Mouse (Mus musculus): ENCODE data around the gene Tenm3. TPM values are rescaled to one million over a fixed set of nuclear protein-coding genes. Genes with fewer than 3 reads are reported as not detected.

Tenm3 gene
- polyA plus RNA-seq, 1 experiment from 2014 or later, result 36.1 TPM

- WGBS, result under 1% methylated on average over 78 of the region's 86 CpGs
- Histone ChIP-seq H3K4me3 (ENCODE audit: low read depth, low read length) (peak overlapping the region; percentile 57), H3K27me3 (ENCODE audit: control insufficient read depth, insufficient read depth, low read length) (no peaks in the 10 kb centered on the region), H3K36me3 (ENCODE audit: control insufficient read depth, insufficient read depth, low read length) (no peaks in the 10 kb centered on the region), H3K9ac (ENCODE audit: low read length) (peak overlapping the region; percentile 86), H3K27ac (ENCODE audit: low read depth, low read length) (peak overlapping the region; percentile 96), H3K4me2 (ENCODE audit: low read depth) (peak overlapping the region; percentile 74), H3K9me3 (ENCODE audit: control insufficient read depth, low read length) (no peaks in the 10 kb centered on the region), H3K4me1 (ENCODE audit: control insufficient read depth, insufficient read depth, low read length) (peaks cover 11% of the 10 kb centered on the region)
- ATAC-seq (ENCODE audit: insufficient read depth, low FRiP score, low TSS enrichment) (peak; percentile 95), DNase-seq (ENCODE audit: low spot score) (peak; percentile 92)
These were observed 288.8 kb downstream of the Tenm3 start for GRCm38 (mm10) chr8:48554762-48555545.

- H3K36me3 ChIP-seq (ENCODE audit: control insufficient read depth, insufficient read depth, low read length), result no peaks in the 10 kb centered on the region
- WGBS, result under 1% methylated on average over 9 of the region's 9 CpGs
- peaks cover 11% of the 10 kb centered on the region for H3K4me1 ChIP-seq (ENCODE audit: control insufficient read depth, insufficient read depth, low read length)
- H3K9ac ChIP-seq (ENCODE audit: low read length), result peak overlapping the region; percentile 55
- peak overlapping the region; percentile 57 for H3K4me3 ChIP-seq (ENCODE audit: low read depth, low read length)
- peak overlapping the region; percentile 74 for H3K4me2 ChIP-seq (ENCODE audit: low read depth)
- H3K27me3 ChIP-seq (ENCODE audit: control insufficient read depth, insufficient read depth, low read length), result no peaks in the 10 kb centered on the region
- H3K9me3 ChIP-seq (ENCODE audit: control insufficient read depth, low read length), result no peaks in the 10 kb centered on the region
- DNase-seq (ENCODE audit: low spot score) (peak; percentile 26), ATAC-seq (ENCODE audit: insufficient read depth, low FRiP score, low TSS enrichment) (no peak)
- no peak overlapping the region for H3K27ac ChIP-seq (ENCODE audit: low read depth, low read length)
These were observed 289.9 kb downstream of the Tenm3 start for GRCm38 (mm10) chr8:48553791-48554288.

GRCm38 (mm10) chr8:48552306-48552705 is 291.4 kb downstream of the Tenm3 start:
- Histone ChIP-seq H3K4me3 (ENCODE audit: low read depth, low read length) (no peak overlapping the region), H3K4me2 (ENCODE audit: low read depth) (no peak overlapping the region), H3K9ac (ENCODE audit: low read length) (no peak overlapping the region), H3K4me1 (ENCODE audit: control insufficient read depth, insufficient read depth, low read length) (peaks cover 11% of the 10 kb centered on the region), H3K27me3 (ENCODE audit: control insufficient read depth, insufficient read depth, low read length) (no peaks in the 10 kb centered on the region), H3K27ac (ENCODE audit: low read depth, low read length) (no peak overlapping the region), H3K36me3 (ENCODE audit: control insufficient read depth, insufficient read depth, low read length) (no peaks in the 10 kb centered on the region), H3K9me3 (ENCODE audit: control insufficient read depth, low read length) (no peaks in the 10 kb centered on the region)
- DNase-seq (ENCODE audit: low spot score), result no peak
- ATAC-seq (ENCODE audit: insufficient read depth, low FRiP score, low TSS enrichment), result no peak
- WGBS, result 47% methylated on average over 2 of the region's 2 CpGs

GRCm38 (mm10) chr8:48551370-48551769 is 292.4 kb downstream of the Tenm3 start:
- Histone ChIP-seq H3K27ac (ENCODE audit: low read depth, low read length) (no peak overlapping the region), H3K4me3 (ENCODE audit: low read depth, low read length) (no peak overlapping the region), H3K4me1 (ENCODE audit: control insufficient read depth, insufficient read depth, low read length) (peaks cover 11% of the 10 kb centered on the region), H3K9me3 (ENCODE audit: control insufficient read depth, low read length) (no peaks in the 10 kb centered on the region), H3K27me3 (ENCODE audit: control insufficient read depth, insufficient read depth, low read length) (no peaks in the 10 kb centered on the region), H3K4me2 (ENCODE audit: low read depth) (no peak overlapping the region), H3K36me3 (ENCODE audit: control insufficient read depth, insufficient read depth, low read length) (no peaks in the 10 kb centered on the region), H3K9ac (ENCODE audit: low read length) (no peak overlapping the region)
- DNase-seq (ENCODE audit: low spot score) (no peak), ATAC-seq (ENCODE audit: insufficient read depth, low FRiP score, low TSS enrichment) (no peak)
- 80% methylated on average over 5 of the region's 5 CpGs for WGBS

- H3K4me1 ChIP-seq (ENCODE audit: control insufficient read depth, insufficient read depth, low read length), result peaks cover 11% of the 10 kb centered on the region
- H3K9me3 ChIP-seq (ENCODE audit: control insufficient read depth, low read length), result no peaks in the 10 kb centered on the region
- no peak overlapping the region for H3K4me3 ChIP-seq (ENCODE audit: low read depth, low read length)
- 92% methylated on average over 9 of the region's 9 CpGs for WGBS
- no peaks in the 10 kb centered on the region for H3K36me3 ChIP-seq (ENCODE audit: control insufficient read depth, insufficient read depth, low read length)
- no peak overlapping the region for H3K4me2 ChIP-seq (ENCODE audit: low read depth)
- no peaks in the 10 kb centered on the region for H3K27me3 ChIP-seq (ENCODE audit: control insufficient read depth, insufficient read depth, low read length)
- no peak overlapping the region for H3K27ac ChIP-seq (ENCODE audit: low read depth, low read length)
- no peak overlapping the region for H3K9ac ChIP-seq (ENCODE audit: low read length)
- DNase-seq (ENCODE audit: low spot score) (no peak), ATAC-seq (ENCODE audit: insufficient read depth, low FRiP score, low TSS enrichment) (no peak)
These were observed 294.8 kb downstream of the Tenm3 start for GRCm38 (mm10) chr8:48548908-48549307.

- Histone ChIP-seq H3K9ac (ENCODE audit: low read length) (no peak overlapping the region), H3K27me3 (ENCODE audit: control insufficient read depth, insufficient read depth, low read length) (no peaks in the 10 kb centered on the region), H3K36me3 (ENCODE audit: control insufficient read depth, insufficient read depth, low read length) (no peaks in the 10 kb centered on the region), H3K9me3 (ENCODE audit: control insufficient read depth, low read length) (no peaks in the 10 kb centered on the region), H3K4me2 (ENCODE audit: low read depth) (no peak overlapping the region), H3K4me1 (ENCODE audit: control insufficient read depth, insufficient read depth, low read length) (peaks cover 3% of the 10 kb centered on the region; the same call in 1 of the 2 replicates), H3K4me3 (ENCODE audit: low read depth, low read length) (no peak overlapping the region), H3K27ac (ENCODE audit: low read depth, low read length) (no peak overlapping the region)
- ATAC-seq (ENCODE audit: insufficient read depth, low FRiP score, low TSS enrichment) (no peak), DNase-seq (ENCODE audit: low spot score) (no peak)
- WGBS, result 93% methylated on average over 5 of the region's 5 CpGs
These were observed 298.1 kb downstream of the Tenm3 start for GRCm38 (mm10) chr8:48545631-48546030.

GRCm38 (mm10) chr8:48544840-48545239 is 298.9 kb downstream of the Tenm3 start:
- Histone ChIP-seq H3K4me2 (ENCODE audit: low read depth) (no peak overlapping the region), H3K27ac (ENCODE audit: low read depth, low read length) (no peak overlapping the region), H3K9me3 (ENCODE audit: control insufficient read depth, low read length) (no peaks in the 10 kb centered on the region), H3K4me1 (ENCODE audit: control insufficient read depth, insufficient read depth, low read length) (no peaks in the 10 kb centered on the region; the same call in 1 of the 2 replicates), H3K4me3 (ENCODE audit: low read depth, low read length) (no peak overlapping the region), H3K27me3 (ENCODE audit: control insufficient read depth, insufficient read depth, low read length) (no peaks in the 10 kb centered on the region), H3K9ac (ENCODE audit: low read length) (no peak overlapping the region), H3K36me3 (ENCODE audit: control insufficient read depth, insufficient read depth, low read length) (no peaks in the 10 kb centered on the region)
- ATAC-seq (ENCODE audit: insufficient read depth, low FRiP score, low TSS enrichment), result no peak
- no peak for DNase-seq (ENCODE audit: low spot score)
- WGBS, result 74% methylated on average over 7 of the region's 7 CpGs

- Histone ChIP-seq H3K4me3 (ENCODE audit: low read depth, low read length) (no peak overlapping the region), H3K9ac (ENCODE audit: low read length) (no peak overlapping the region), H3K9me3 (ENCODE audit: control insufficient read depth, low read length) (no peaks in the 10 kb centered on the region), H3K27ac (ENCODE audit: low read depth, low read length) (no peak overlapping the region), H3K27me3 (ENCODE audit: control insufficient read depth, insufficient read depth, low read length) (no peaks in the 10 kb centered on the region), H3K36me3 (ENCODE audit: control insufficient read depth, insufficient read depth, low read length) (no peaks in the 10 kb centered on the region), H3K4me1 (ENCODE audit: control insufficient read depth, insufficient read depth, low read length) (no peaks in the 10 kb centered on the region; the same call in 1 of the 2 replicates), H3K4me2 (ENCODE audit: low read depth) (no peak overlapping the region)
- ATAC-seq (ENCODE audit: insufficient read depth, low FRiP score, low TSS enrichment), result no peak
- 87% methylated on average over 17 of the region's 17 CpGs for WGBS
- no peak for DNase-seq (ENCODE audit: low spot score)
These were observed 301.6 kb downstream of the Tenm3 start for GRCm38 (mm10) chr8:48542141-48542540.

- Histone ChIP-seq H3K9me3 (ENCODE audit: control insufficient read depth, low read length) (no peaks in the 10 kb centered on the region), H3K27ac (ENCODE audit: low read depth, low read length) (no peak overlapping the region), H3K27me3 (ENCODE audit: control insufficient read depth, insufficient read depth, low read length) (no peaks in the 10 kb centered on the region), H3K4me3 (ENCODE audit: low read depth, low read length) (no peak overlapping the region), H3K4me1 (ENCODE audit: control insufficient read depth, insufficient read depth, low read length) (no peaks in the 10 kb centered on the region; the same call in 1 of the 2 replicates), H3K4me2 (ENCODE audit: low read depth) (no peak overlapping the region), H3K9ac (ENCODE audit: low read length) (no peak overlapping the region), H3K36me3 (ENCODE audit: control insufficient read depth, insufficient read depth, low read length) (no peaks in the 10 kb centered on the region)
- ATAC-seq (ENCODE audit: insufficient read depth, low FRiP score, low TSS enrichment) (peak; percentile 58), DNase-seq (ENCODE audit: low spot score) (peak; percentile 29)
- 42% methylated on average over 8 of the region's 8 CpGs for WGBS
These were observed 302.9 kb downstream of the Tenm3 start for GRCm38 (mm10) chr8:48540894-48541293.
